ENCODE assay signal across 8 mouse cellular contexts in the genomic region with DNA sequence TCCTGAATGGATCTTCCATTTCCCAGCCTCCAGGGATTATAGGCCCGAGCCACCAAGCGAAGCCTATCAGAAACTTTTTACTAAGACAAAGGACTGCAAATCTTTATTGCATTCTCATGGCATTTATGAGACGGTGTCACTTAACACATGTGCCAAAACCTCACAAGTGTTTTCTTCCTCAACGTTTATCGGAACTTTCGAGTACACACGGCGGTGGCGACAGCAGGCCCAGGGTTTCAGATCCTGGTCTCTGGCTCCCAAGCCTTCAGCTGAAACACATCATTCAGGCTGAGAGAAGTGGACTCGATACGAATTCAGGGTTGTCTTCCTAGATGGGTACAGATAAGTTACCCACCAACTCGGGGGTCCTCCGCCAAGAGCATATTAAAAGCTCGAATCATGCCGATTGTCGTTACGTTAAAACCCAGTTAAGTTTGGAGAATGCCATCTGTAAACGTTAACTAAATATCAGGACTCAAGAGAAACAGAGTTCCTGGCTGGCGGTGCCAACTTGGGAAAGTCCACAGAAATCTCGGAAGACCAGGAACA. TPM values are rescaled to one million over a fixed set of nuclear protein-coding genes. Genes with fewer than 3 reads are reported as not detected.
DNase-seq lines count a peak whose midpoint lies in the region; ATAC-seq and TF ChIP-seq lines count a peak whose summit lies in the region.

No protein-coding gene starts in this region.

- no peak for TF ChIP-seq CTCF in C2C12 (IDR thresholded peaks at IDR 0.05; ENCODE audit: control insufficient read depth, insufficient read depth, insufficient read length)
- no peak for TF ChIP-seq CTCF in midbrain, postnatal 0 days (IDR thresholded peaks at IDR 0.05)

- peak; percentile 40 for DNase-seq in embryo, embryonic 10.5 days (ENCODE audit: low spot score)
- DNase-seq in embryo, embryonic 11 days = no peak
- DNase-seq in embryonic facial prominence, embryonic 14.5 days (ENCODE audit: low spot score) = no peak
- DNase-seq in midbrain, postnatal 0 days (ENCODE audit: low spot score) = no peak
- DNase-seq in left cerebral cortex, postnatal 14 days (ENCODE audit: low spot score in 2 of 2) = no peak
- no peak for DNase-seq in adrenal gland, adult 8-10 months

- no peak for ATAC-seq in embryonic facial prominence, embryonic 14.5 days (ENCODE audit: low read depth)
- ATAC-seq in intestine, embryonic 16.5 days = 0 out of 2 replicates have a peak, but pooled peaks have one; percentile 12
- no peak for ATAC-seq in midbrain, postnatal 0 days (ENCODE audit: low FRiP score)

- H3K79me3 ChIP-seq in C2C12 (ENCODE audit: low read depth) = peaks cover 36% of the 10 kb centered on the region

- intact Hi-C loops in left cerebral cortex, postnatal 14 days (cut with DNase I) = no loop called here

- peaks cover 8% of the 10 kb centered on the region for H3K27me3 ChIP-seq in C2C12 (ENCODE audit: control insufficient read depth, insufficient read depth, insufficient read length)
- no peaks in the 10 kb centered on the region for H3K27me3 ChIP-seq in embryonic facial prominence, embryonic 14.5 days (replicated peaks; ENCODE audit: control insufficient read depth, insufficient read depth, low read length)
- no peaks in the 10 kb centered on the region for H3K27me3 ChIP-seq in intestine, embryonic 16.5 days (replicated peaks; ENCODE audit: control insufficient read depth, insufficient read depth, low read length)
- no peaks in the 10 kb centered on the region for H3K27me3 ChIP-seq in midbrain, postnatal 0 days (ENCODE audit: insufficient read depth, low read length)

- peaks cover 36% of the 10 kb centered on the region for H3K36me3 ChIP-seq in C2C12 (ENCODE audit: control insufficient read depth, insufficient read depth)
- peaks cover 37% of the 10 kb centered on the region for H3K36me3 ChIP-seq in embryonic facial prominence, embryonic 14.5 days (ENCODE audit: control insufficient read depth, insufficient read depth, low read length)
- 0 out of 2 replicates have a peak, but pooled peaks cover 2% of the 10 kb centered on the region for H3K36me3 ChIP-seq in intestine, embryonic 16.5 days (ENCODE audit: control insufficient read depth, insufficient read depth, low read length)
- peaks cover 11% of the 10 kb centered on the region for H3K36me3 ChIP-seq in midbrain, postnatal 0 days (ENCODE audit: insufficient read depth, low read length)

- peak overlapping the region; percentile 85 for H3ac ChIP-seq in C2C12 (ENCODE audit: control insufficient read depth, insufficient read length, low read depth)

- H3K9ac ChIP-seq in embryonic facial prominence, embryonic 14.5 days (ENCODE audit: low read depth, low read length) = peak overlapping the region; percentile 96
- peak overlapping the region; percentile 95 for H3K9ac ChIP-seq in intestine, embryonic 16.5 days (ENCODE audit: low read depth, low read length)
- H3K9ac ChIP-seq in midbrain, postnatal 0 days (replicated peaks; ENCODE audit: low read length, poor library complexity, severe bottlenecking) = peak overlapping the region; percentile 90

- peaks cover 54% of the 10 kb centered on the region for H3K79me2 ChIP-seq in C2C12 (ENCODE audit: control insufficient read depth, insufficient read depth)

- peak overlapping the region; percentile 66 for H3K4me2 ChIP-seq in embryonic facial prominence, embryonic 14.5 days (ENCODE audit: low read depth, low read length)
- H3K4me2 ChIP-seq in intestine, embryonic 16.5 days (ENCODE audit: low read depth, low read length) = peak overlapping the region; percentile 85
- H3K4me2 ChIP-seq in midbrain, postnatal 0 days (ENCODE audit: low read depth, low read length, poor library complexity, severe bottlenecking) = peak overlapping the region; percentile 77

- no peaks in the 10 kb centered on the region for H3K9me3 ChIP-seq in embryonic facial prominence, embryonic 14.5 days (ENCODE audit: control insufficient read depth, low read length)
- no peaks in the 10 kb centered on the region for H3K9me3 ChIP-seq in intestine, embryonic 16.5 days (ENCODE audit: control insufficient read depth, low read length)
- H3K9me3 ChIP-seq in midbrain, postnatal 0 days (ENCODE audit: low read length) = no peaks in the 10 kb centered on the region

- 0 out of 2 replicates have a peak, but pooled peaks cover 3% of the 10 kb centered on the region for H3K4me1 ChIP-seq in embryonic facial prominence, embryonic 14.5 days (ENCODE audit: control insufficient read depth, insufficient read depth, low read length)
- H3K4me1 ChIP-seq in intestine, embryonic 16.5 days (ENCODE audit: control insufficient read depth, insufficient read depth, low read length) = peaks cover 3% of the 10 kb centered on the region; the same call in 1 of the 2 replicates
- H3K4me1 ChIP-seq in midbrain, postnatal 0 days (ENCODE audit: insufficient read depth, low read length) = peaks cover 3% of the 10 kb centered on the region; the same call in 1 of the 2 replicates

- H3K27ac ChIP-seq in embryonic facial prominence, embryonic 14.5 days (replicated peaks; ENCODE audit: low read depth, low read length) = peak overlapping the region; percentile 79
- H3K27ac ChIP-seq in intestine, embryonic 16.5 days (ENCODE audit: low read length) = peak overlapping the region; percentile 53
- peak overlapping the region; percentile 75 for H3K27ac ChIP-seq in midbrain, postnatal 0 days (ENCODE audit: low read depth, low read length)

- peak overlapping the region; percentile 95 for H3K4me3 ChIP-seq in C2C12 (ENCODE audit: insufficient read depth, poor library complexity, severe bottlenecking)
- H3K4me3 ChIP-seq in embryonic facial prominence, embryonic 14.5 days (ENCODE audit: low read depth, low read length) = peak overlapping the region; percentile 92
- H3K4me3 ChIP-seq in intestine, embryonic 16.5 days (ENCODE audit: low read length) = peak overlapping the region; percentile 94
- peak overlapping the region; percentile 97 for H3K4me3 ChIP-seq in midbrain, postnatal 0 days (ENCODE audit: low read depth, low read length)

- WGBS in embryonic facial prominence, embryonic 14.5 days = 2% methylated on average over 20 of the region's 20 CpGs
- WGBS in intestine, embryonic 16.5 days = 3% methylated on average over 20 of the region's 20 CpGs
- WGBS in midbrain, postnatal 0 days = 5% methylated on average over 20 of the region's 20 CpGs

TF ChIP-seq in C2C12, 6 proteins besides CTCF, POLR2A, EP300 and RAD21:
- no peak for TF ChIP-seq CEBPB (IDR thresholded peaks at IDR 0.05; ENCODE audit: low read depth)
- TF ChIP-seq USF1 (IDR thresholded peaks at IDR 0.05; ENCODE audit: low read depth) = no peak
- no peak for TF ChIP-seq MAX (IDR thresholded peaks at IDR 0.05)
- no peak for TF ChIP-seq FOSL1 (IDR thresholded peaks at IDR 0.05; ENCODE audit: insufficient read depth, low read length, poor library complexity, severe bottlenecking)

RNA-seq across cellular contexts. Expression of a gene that starts 0.7 kb away (rescaled TPM):
- 155 TPM for polyA plus RNA-seq in C2C12 (2012; fragmentation: generic; extraction: Trizol)
- polyA plus RNA-seq in embryonic facial prominence, embryonic 14.5 days (2014; fragmentation: Nextera tagmentation; extraction: Ambion mirVana) = 149 and 174 TPM in 2 replicates
- 146 and 157 TPM in 2 replicates for polyA plus RNA-seq in intestine, embryonic 16.5 days (2015; fragmentation: Nextera tagmentation; extraction: Ambion mirVana)
- total RNA-seq in midbrain, postnatal 0 days (2014; rRNA removed) = 103 and 110 TPM in 2 replicates
- 163 and 164 TPM in 2 replicates for polyA plus RNA-seq in midbrain, postnatal 0 days (2015; fragmentation: Nextera tagmentation; extraction: Ambion mirVana)
- 10 to 100 TPM; 95.1 to 95.2 TPM for total RNA-seq in left cerebral cortex, postnatal 14 days (2021)
- 100 to 1,000 TPM; 128 to 142 (median 137) TPM for total RNA-seq in adrenal gland, adult 8-10 months (2022)

RNA-seq across cellular contexts. Expression of a gene that starts 29.5 kb away (rescaled TPM):
- not detected for polyA plus RNA-seq in C2C12 (2012; fragmentation: generic; extraction: Trizol)
- polyA plus RNA-seq in embryonic facial prominence, embryonic 14.5 days (2014; fragmentation: Nextera tagmentation; extraction: Ambion mirVana) = 0.49 and 0.80 TPM in 2 replicates
- polyA plus RNA-seq in intestine, embryonic 16.5 days (2015; fragmentation: Nextera tagmentation; extraction: Ambion mirVana) = 0.06 and 0.18 TPM in 2 replicates
- 0.44 and 0.85 TPM in 2 replicates for total RNA-seq in midbrain, postnatal 0 days (2014; rRNA removed)
- 0.50 and 0.70 TPM in 2 replicates for polyA plus RNA-seq in midbrain, postnatal 0 days (2015; fragmentation: Nextera tagmentation; extraction: Ambion mirVana)
- total RNA-seq in left cerebral cortex, postnatal 14 days (2021) = under 1 TPM in 1 of 2 experiments, not detected in 1; 0.18 TPM
- total RNA-seq in adrenal gland, adult 8-10 months (2022) = not detected

RNA-seq across cellular contexts. Expression of a gene that starts 40.0 kb away (rescaled TPM):
- polyA plus RNA-seq in C2C12 (2012; fragmentation: generic; extraction: Trizol) = 18.0 TPM
- 20.8 and 22.3 TPM in 2 replicates for polyA plus RNA-seq in embryonic facial prominence, embryonic 14.5 days (2014; fragmentation: Nextera tagmentation; extraction: Ambion mirVana)
- polyA plus RNA-seq in intestine, embryonic 16.5 days (2015; fragmentation: Nextera tagmentation; extraction: Ambion mirVana) = 11.6 and 12.7 TPM in 2 replicates
- 65.8 and 71.4 TPM in 2 replicates for total RNA-seq in midbrain, postnatal 0 days (2014; rRNA removed)
- polyA plus RNA-seq in midbrain, postnatal 0 days (2015; fragmentation: Nextera tagmentation; extraction: Ambion mirVana) = 13.0 and 14.9 TPM in 2 replicates
- total RNA-seq in left cerebral cortex, postnatal 14 days (2021) = 10 to 100 TPM; 30.5 to 34.0 TPM
- 10 to 100 TPM; 12.5 to 17.8 (median 17.0) TPM for total RNA-seq in adrenal gland, adult 8-10 months (2022)

RNA-seq across cellular contexts. Expression of a gene that starts 54.8 kb away (rescaled TPM):
- polyA plus RNA-seq in C2C12 (2012; fragmentation: generic; extraction: Trizol) = not detected
- polyA plus RNA-seq in embryonic facial prominence, embryonic 14.5 days (2014; fragmentation: Nextera tagmentation; extraction: Ambion mirVana) = 1.9 and 2.9 TPM in 2 replicates
- polyA plus RNA-seq in intestine, embryonic 16.5 days (2015; fragmentation: Nextera tagmentation; extraction: Ambion mirVana) = 0.05 TPM in 1 of 2 replicates, not detected in the other
- total RNA-seq in midbrain, postnatal 0 days (2014; rRNA removed) = 0.33 TPM in 2 replicates
- 0.11 and 0.15 TPM in 2 replicates for polyA plus RNA-seq in midbrain, postnatal 0 days (2015; fragmentation: Nextera tagmentation; extraction: Ambion mirVana)
- not detected for total RNA-seq in left cerebral cortex, postnatal 14 days (2021)
- under 1 TPM in 2 of 4 experiments, not detected in 2; 0.75 to 0.87 TPM for total RNA-seq in adrenal gland, adult 8-10 months (2022)
